Mouse (Mus musculus) thymus, postnatal 0 days (tissue): ENCODE data around the gene Glis3. TPM values are rescaled to one million over a fixed set of nuclear protein-coding genes. Genes with fewer than 3 reads are reported as not detected.
A peak's percentile ranks its signal among the peaks of the same experiment; 100 is the strongest.

Experiments
- DNase-seq: peaks from one replicate; pipeline ENCODE4 v3.0.0-alpha.2; 2015; ENCODE audit warnings: low spot score
- polyA plus RNA-seq: library from polyadenylated mRNA; unstranded; fragments of >200 nt; fragmentation: Nextera tagmentation; extraction: Ambion mirVana; gene quantifications from 2 replicates; pipeline ENCODE4 v1.2.1, GENCODE M21; 2015

Glis3 gene
- polyA plus RNA-seq, 1 experiment from 2014 or later, result 0.59 TPM

DNA sequence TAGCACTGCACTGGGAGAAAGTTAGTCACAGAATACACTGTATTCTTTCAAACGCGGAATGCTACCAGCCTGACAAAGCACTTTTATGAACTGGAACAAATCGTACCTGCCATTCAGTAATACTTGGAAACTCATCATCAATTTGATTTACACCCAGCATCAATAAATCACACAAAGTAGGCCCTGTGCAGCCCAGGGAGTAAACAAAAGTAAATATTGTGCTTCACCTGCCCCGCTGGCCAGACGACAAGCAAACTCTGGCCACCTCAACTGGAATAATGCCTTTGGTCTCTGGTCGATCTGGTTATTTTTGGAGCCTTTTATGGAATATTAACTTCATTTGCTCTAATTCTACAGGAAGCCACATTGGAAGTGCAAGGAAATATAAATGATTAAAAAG lies 23.0 kb downstream of the Glis3 start:
- no peak for DNase-seq

DNA sequence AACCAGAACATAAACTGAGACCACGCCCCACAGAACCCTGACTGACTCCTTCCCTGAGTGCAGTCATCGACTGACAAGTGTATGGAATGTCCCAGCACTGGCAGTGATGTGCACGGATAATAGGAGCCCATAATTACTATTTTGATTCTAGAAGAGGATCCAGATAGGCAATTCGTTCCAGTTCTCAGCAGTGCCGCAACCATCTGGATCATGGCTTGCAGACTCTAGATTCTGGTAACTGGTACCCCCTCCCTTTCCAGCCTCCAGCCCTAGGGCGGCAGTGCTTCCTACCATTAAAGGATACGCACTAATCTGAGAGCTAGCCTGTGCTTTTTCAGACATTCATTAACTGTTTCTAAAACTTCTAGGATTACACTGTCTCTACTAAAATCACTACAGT lies 24.7 kb downstream of the Glis3 start:
- no peak for DNase-seq

DNA sequence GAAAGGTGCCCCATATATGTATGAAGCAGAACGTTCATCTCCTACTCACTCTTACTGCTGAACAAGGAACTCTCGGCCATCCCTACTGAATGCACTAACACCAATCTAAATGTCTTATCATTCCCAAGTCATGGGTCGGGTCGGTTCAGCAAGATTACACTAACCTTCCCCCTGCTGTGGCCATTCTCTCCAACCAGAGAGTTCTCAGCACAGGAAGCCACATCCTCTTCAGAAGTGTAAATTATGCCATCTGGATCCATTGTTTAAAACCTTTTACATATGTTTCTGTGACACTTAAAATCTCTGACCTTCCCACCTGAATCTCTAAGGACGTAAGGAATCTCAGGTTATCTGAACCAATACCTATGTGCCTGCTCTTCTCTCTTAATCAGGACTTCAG lies 29.0 kb downstream of the Glis3 start:
- DNase-seq, result no peak

DNA sequence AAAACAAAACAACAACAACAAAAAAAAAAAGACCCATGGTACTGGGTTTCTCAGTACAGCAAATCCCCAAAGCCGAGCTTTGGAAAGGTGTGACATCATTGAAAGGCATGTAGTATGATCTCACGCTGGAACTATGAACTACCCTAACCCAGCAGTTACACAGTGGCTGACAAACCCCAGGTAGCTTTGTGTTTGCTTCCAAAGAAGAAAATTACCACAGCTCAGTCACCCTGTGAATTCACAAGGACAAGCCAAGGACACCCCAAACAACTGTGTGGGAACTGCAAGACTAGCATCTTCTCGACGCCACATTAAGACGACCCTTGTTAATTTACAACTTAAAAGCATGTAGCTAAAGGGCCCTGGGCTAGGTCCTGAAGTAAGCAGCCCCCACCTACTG lies 30.4 kb downstream of the Glis3 start:
- DNase-seq, result no peak

DNA sequence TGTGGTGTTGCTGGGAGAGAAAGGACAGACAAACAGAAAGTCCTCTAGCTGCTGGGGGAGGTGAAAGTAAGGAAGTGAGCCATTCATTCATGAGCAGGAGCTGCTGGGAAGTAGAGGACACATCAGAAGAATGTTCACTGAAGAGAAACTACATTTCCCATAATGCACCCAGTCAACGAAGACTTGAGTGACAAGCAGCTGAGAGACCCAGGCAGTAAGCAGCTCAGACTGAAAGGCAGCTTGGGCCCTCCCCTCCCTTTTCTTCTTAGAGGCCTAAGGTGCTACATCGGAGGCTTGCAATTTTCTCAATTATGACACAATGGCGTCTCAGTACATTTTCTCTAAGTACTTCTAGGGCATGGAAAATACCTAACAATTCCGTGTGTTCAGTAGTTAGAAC lies 31.0 kb downstream of the Glis3 start:
- DNase-seq, result peak; percentile 14

DNA sequence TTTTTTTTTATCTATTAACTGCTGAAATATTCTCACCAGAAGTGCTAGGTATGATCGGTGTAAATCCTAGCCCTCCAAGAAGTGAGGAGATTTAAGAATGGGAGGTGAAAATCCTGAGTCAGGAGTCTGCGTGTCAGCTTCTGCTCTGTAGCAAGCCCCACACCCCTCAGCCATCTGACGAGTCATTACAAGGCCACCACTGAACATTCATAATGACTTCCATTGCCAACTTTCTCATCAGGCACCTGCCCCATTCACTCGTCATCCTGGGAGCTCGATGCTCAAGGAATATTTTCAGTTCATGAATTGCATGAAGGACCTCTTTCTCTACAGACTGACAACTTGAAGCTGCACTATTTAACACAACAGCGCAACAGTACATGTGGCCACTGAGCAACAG lies 32.5 kb downstream of the Glis3 start:
- DNase-seq, result no peak

DNA sequence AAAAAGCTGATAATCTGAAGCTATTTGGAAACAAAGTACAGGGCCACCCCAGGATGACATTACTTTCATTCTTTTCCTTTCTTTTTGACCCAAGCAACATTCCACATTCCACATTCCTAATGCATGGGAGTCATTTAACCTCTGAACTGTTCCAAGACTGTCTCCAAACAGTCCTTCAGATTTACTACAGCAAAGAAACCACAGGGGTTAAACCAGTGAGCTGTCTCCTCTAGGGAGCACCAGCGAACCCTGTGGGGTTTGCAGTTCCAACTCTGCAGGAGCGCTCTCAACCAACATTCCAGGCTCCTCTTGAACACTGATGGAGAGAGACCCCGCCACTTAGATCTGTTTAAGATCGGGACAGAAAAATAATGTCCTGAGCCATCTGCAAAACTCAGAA lies 33.6 kb downstream of the Glis3 start:
- no peak for DNase-seq

DNA sequence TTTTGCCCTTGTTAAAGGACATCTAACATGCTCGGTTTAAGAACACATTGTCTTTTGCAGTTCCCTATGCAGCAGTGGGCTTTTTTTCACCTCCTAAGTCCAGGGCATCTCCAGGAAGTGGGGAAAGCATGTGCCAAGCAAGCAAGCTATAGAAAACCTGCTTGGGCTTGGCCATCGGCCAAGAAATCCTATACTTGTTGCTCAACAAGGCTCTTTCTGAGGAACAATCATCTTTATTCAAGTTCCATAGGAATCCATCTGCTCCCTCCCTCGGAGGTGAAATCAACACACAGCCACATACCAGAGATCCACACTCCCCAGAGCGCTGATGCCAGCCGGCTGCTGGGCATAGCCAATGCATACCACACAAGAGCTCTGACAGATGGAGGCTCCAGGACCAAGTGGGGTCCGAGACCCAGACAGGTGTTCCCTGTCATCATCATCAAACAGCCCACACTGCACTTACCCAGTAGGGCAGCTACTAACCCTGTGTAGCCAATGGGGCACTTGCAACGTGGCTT lies 39.0 kb downstream of the Glis3 start:
- no peak for DNase-seq

DNA sequence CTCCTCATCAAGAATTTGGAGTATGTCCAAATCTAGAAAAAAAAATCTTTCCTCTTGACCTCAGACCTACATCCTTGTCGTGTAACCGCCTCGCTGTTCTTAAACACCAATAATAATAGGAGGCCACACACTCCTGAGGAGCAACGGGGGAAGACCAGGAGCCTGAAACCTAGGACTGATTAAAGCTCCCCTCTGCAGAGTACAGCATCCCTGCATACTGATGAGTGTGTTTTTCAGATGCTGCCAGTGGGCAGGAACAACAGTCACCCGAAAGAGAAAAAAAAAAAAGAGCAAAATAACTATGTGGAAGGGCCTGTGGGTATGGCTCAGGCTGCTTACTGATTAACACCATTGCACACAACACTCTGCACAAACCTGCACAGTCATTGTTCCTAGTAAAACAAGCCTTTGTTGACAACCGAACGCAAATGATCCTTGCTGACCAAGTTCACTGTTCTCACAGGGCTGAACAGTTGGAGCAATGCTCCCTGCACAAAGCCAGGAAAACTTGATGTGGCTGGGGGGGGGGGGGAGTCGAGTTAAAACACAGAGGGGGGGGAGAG lies 43.8 kb downstream of the Glis3 start:
- no peak for DNase-seq

DNA sequence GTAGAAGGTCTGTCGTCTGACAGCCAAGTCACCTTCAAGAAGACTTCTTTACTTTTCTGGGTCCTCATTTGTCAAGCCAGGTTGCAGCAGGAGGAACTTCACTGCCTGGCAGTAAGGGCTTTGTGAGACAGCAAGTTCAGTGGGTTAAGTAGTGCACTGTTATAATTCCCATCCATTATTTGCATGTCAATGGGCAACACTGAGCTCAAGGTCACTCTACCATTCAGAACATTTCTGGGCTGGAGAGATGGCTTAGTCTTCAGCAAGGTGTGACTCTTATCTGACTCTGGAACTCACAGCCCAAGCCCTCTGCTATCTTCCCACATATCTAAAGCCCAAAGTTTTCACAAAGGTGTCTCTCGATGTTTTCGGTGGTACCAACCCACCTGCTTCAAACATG lies 44.9 kb downstream of the Glis3 start:
- DNase-seq, result no peak

DNA sequence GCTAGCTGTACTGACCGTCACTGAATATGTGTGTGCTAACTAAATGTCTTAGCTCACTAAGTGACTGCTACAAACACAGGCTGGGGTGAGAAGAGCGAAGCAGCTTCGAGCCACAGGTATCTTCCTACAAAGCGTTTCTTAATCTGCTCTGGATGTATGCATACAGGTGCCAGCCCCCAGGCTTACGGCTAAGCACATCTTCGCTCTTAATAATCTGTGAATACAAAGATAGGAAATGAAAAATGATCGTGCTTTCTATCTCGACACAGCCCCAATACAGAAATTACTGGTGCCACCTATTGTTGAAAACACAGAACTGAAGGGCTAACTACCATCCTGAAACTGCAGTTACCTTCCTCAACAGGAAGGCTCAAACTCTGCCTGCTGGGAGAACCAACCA lies 51.5 kb downstream of the Glis3 start:
- peak; percentile 6 for DNase-seq

DNA sequence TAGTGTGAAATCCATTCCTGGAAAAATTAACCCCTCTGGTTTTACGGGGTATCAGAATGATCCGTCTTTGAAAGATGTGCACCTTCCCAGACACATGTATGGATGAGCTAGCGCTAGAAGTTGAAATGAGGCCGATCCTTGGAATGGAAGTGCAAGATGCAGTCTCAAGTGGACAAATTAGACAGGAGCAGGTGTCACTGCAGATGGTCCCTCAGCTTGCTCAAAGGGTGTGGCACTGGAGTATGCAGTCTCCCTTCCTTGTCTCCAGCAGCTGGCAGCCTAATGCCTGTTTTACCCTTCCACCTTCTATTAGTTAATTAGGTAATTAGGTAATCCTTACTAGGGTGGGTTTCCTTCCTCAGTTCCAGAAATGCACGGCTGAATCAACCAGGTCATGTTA lies 53.7 kb downstream of the Glis3 start:
- no peak for DNase-seq

DNA sequence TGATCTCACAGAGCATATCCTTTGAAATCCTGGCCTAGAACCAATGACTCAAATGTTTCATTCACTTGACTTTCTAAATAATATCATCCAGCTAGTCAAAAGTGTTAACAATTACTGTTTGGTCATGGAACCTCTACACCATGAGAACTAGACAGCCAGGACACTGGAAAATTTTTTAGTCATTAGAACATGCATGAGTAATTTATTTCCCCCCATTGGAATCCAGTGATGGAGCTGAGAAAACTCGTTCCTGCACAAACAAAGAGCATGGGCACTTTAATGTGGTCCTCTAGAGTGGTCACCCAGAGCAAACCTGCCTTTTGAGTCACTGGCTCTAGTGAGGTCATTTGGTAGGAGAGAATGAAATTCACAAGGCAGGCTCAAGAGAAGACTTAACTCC lies 55.3 kb downstream of the Glis3 start:
- DNase-seq, result no peak

DNA sequence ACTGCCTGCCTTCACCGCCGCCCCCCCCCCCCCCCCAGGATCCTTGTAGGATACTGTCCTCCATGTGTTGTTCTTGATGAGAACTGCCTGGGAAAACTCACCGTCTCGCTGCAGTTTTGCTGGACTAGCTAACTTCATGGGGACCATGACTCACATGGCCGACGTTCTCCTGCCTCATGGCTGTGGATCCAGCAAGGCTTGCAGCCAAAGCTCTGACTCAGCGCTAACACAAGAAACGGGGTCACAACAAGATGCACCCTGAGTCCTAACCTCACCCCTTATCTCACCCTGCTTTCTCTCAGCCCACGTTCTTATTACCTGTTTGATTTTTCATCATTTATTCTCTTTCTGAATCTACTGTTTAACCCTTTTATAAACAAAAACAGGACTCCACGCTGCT lies 56.2 kb downstream of the Glis3 start:
- no peak for DNase-seq

DNA sequence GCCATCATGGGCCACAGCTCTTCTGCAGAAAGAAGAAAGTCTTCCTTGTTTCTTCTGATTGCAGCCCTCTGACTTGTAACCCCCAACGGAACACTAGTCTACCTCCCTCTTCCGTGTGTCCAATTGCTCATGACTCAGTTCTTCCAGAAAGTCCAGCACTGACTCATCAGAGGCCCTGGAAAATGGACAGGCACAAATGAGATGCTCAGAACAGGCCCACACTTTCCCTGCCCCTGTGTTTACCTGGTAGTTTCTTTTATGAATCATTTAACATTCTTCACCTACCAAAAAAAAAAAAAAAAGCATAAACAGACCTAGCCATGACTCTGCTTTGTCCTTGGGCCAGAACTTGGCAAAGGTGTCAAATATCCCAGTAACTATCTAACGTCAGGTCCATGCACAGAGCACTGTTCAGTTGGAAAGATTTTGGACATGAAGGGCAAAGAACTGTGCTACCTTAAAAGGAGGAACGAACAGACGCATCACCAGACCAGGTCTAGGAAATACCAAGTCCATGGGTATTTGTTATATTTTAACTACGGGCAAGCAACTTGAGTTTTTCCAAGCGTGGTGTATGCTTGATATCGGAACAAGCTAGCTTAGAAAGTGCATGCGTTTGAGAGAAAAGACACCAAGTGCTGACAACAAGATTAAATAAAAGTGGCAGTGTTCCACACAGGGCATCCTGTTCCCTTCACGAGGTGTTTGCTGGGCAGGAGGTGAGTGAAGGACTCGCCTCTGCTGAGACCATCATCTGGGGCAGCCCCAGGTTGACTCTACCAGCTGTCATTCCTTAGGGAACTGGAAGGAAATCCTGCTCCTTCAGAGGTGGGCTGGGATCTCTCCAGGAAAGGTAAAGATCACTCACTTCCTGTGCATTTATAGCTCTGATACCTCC lies 58.0 kb downstream of the Glis3 start:
- no peak for DNase-seq

DNA sequence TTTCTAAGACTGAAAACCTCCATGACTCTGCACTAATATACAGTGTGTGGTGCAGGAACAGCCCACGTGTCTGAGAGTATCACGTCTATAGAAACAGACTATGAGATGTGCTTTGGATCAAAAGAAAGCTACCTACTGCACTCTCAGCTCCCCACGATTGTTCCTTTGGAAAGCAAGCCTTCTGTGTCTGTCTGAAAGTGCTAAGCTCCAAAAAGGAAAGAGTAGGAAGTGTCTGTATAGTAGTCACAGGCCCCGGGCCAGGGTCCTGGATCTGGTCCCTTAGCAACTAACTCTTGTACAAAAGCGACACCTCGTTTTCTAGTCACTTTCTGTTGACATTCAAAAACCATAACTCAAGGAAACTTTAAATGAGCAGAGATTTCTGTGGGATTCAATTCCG lies 62.1 kb downstream of the Glis3 start:
- DNase-seq, result no peak

DNA sequence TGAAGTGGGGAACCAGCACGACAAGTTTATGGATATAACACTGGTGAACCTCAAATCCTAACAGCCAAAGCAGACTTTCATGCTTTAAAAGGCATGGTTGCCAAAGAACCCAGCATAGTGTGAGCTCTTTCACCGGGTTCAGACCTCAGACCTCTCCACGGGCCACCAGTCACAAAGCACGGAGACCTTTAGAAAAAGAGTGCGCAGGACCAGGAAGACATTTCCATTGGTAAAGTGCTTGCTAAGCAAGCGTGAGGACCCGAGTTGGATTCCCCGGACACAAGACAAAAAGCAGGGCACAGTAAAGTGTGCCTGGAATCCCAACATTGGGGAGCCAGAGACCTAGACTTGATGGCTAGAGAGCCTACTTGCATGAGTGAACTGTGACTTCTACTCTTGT lies 62.7 kb downstream of the Glis3 start:
- DNase-seq, result no peak

DNA sequence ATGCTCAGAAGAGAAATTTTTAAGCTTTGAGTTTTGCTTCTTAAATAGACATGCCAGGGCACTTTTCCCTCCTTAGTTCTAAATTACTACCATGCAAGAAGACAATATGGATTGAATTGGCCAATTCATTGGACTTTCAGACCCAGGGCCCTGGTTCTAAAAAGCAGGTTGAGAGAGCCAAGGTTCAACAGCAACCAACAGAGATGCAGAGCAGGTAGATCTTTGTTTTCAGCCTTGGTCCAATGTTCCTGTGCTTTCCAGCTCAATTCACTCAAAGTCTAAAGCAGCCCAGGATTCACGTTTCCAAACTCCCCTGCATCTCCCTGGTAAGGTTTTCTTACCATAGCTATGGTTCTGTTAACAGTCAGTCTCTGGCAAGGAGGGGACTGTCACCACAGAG lies 63.4 kb downstream of the Glis3 start:
- DNase-seq, result no peak

DNA sequence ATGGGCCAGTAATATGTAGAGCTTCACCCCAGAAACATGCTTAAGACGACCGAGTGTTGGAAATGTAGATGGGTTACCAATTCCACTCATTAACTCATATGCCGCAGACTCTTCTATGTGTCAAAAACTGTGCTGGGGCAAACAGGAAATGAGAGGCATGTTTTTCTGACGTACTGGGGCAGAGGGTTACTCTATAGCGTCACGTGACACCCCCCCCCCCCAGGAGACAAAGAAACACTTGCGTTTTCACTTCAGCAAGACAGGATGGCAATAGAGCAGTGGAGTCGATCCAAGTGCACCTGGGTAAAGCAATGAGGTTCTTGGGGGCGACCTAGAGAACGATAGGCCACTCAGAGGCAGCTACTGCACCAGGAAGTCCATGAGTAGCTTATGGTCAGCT lies 67.6 kb downstream of the Glis3 start:
- peak; percentile 32 for DNase-seq

DNA sequence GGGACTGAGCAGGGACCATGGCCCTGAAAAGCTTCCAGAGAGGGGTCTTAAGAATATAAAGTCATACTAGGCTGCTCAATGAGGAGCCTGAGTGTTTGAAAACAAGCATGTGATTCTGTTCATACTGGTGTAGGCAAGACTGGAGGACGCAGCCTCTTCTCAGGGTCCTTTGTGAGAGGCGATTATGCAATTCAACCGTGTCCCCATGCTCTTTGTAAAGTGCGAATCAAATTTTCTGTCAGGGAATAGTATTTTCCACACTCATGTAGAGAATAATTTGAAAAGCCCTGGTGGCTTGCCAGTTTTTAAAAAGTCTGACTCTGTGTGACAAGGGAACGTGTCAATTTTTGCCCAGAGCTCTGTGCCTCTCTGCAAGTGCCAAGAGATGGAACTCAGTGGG lies 71.1 kb downstream of the Glis3 start:
- DNase-seq, result no peak

DNA sequence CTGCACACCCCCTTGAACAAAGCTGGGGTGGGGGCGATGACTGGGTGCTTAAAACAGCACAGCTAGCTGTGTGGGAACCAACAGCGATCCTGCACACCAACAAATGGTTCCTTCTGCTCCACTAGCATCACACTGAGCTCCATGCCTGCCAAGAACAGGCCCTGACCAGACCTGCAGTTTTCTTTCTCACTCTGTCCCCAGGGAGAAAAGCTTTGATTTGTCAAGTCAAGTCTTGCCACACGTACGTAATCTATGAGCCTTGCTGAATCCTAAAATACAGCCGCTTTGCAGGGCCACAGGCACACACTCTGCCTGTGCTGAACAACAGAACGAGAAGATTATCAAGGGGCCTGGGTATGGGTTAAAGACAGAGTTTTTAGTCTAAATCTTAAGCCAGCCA lies 71.6 kb downstream of the Glis3 start:
- DNase-seq, result no peak

DNA sequence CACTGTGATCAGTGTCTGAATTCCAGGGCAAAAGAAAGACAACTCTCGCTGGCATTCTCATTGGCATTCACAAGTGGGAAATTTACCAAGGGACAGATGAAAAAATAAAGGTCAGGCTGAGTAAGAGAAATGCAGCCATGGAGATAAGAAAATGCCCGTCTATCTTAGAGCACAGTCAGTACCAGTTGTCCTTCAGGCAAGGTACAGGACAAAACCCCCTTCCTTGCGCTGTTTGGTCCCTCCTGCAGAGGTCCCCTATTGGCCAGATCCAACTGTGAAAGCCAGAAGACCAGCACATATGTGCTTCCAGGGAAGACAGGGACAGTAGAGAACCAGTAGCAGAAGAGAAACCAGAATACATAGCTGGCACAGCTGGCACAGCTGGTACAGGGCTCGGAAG lies 79.0 kb downstream of the Glis3 start:
- no peak for DNase-seq

DNA sequence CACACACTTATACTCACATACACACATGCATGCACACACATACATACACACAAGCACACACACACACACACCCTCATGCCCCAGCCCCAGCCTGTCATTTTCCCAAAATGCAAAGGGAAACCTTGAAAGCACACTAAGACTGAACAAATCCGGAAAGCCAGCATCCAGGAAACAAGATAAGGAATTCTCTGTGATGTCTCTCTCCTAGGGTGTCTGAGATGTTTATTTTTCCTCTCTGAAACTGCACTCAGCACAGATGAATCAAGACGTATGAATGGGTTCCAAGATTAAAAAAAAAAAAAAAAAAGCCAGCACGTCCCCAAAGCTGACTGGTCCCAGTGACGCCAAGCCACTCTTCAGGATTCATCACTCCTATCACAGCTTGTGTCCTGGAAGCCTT lies 85.7 kb downstream of the Glis3 start:
- DNase-seq, result no peak
